Mouse (Mus musculus) lung, embryonic 15.5 days (tissue): Measurements from ENCODE around the gene Slc50a1. TPM values are rescaled to one million over a fixed set of nuclear protein-coding genes. Genes with fewer than 3 reads are reported as not detected.

Experiments used
- ATAC-seq: fragments of 200-750 bp; cut with Nextera tagmentation; 2 replicates; pipeline ENCODE4 v1.8.0; 2017; ENCODE audit warnings: moderate number of reproducible peaks, borderline replicate concordance; ENCODE audit not compliant: low FRiP score, low TSS enrichment; ENCODE audit errors: extremely low read depth
- H3K27ac ChIP-seq: fragments of 300-500 bp; sonication (generic); 2 replicates; pipeline ENCODE4 v1.5.1; 2015; ENCODE audit warnings: moderate library complexity, mild to moderate bottlenecking, inconsistent platforms
- H3K27me3 ChIP-seq: fragments of 300-500 bp; sonication (generic); 2 replicates; pipeline ENCODE4 v1.6.1; 2015; ENCODE audit warnings: inconsistent platforms
- H3K36me3 ChIP-seq: fragments of 300-500 bp; sonication (generic); 2 replicates; pipeline ENCODE4 v1.6.1; 2015; ENCODE audit warnings: inconsistent platforms
- H3K4me1 ChIP-seq: fragments of 300-500 bp; sonication (generic); 2 replicates; pipeline ENCODE4 v1.6.1; 2015; ENCODE audit warnings: inconsistent platforms
- H3K4me2 ChIP-seq: fragments of 300-500 bp; sonication (generic); 2 replicates; pipeline ENCODE4 v1.6.1; 2015; ENCODE audit warnings: inconsistent platforms, mild to moderate bottlenecking, moderate library complexity
- H3K4me3 ChIP-seq: fragments of 300-500 bp; sonication (generic); 2 replicates; pipeline ENCODE4 v1.5.1; 2015; ENCODE audit warnings: mild to moderate bottlenecking, inconsistent platforms
- H3K9ac ChIP-seq: fragments of 300-500 bp; sonication (generic); 2 replicates; pipeline ENCODE4 v1.6.1; 2015; ENCODE audit warnings: inconsistent platforms
- H3K9me3 ChIP-seq: fragments of 300-500 bp; sonication (generic); 2 replicates; pipeline ENCODE4 v1.6.1; 2016; ENCODE audit warnings: inconsistent platforms
- WGBS: fragments of 180-500 bp; shearing (Covaris S2); methylation state at CpG from one replicate; pipeline ENCODE4 v1.1.7; 2015; 5-methylcytosine and 5-hydroxymethylcytosine counted together
- polyA plus RNA-seq: library from polyadenylated mRNA; unstranded; fragments of >200 nt; fragmentation: Nextera tagmentation; extraction: Ambion mirVana; gene quantifications from 2 replicates; pipeline ENCODE4 v1.2.1, GENCODE M21; 2015

Slc50a1 gene
- polyA plus RNA-seq, 1 experiment from 2014 or later: 65.4 TPM

GRCm38 (mm10) chr3:89308089-89308488, 37.7 kb upstream of the Slc50a1 start:
- no peak overlapping the region for H3K27ac ChIP-seq
- no peak overlapping the region for H3K4me2 ChIP-seq
- H3K36me3 ChIP-seq: no peaks in the 10 kb centered on the region
- H3K27me3 ChIP-seq: no peaks in the 10 kb centered on the region
- H3K9ac ChIP-seq: no peak overlapping the region
- no peaks in the 10 kb centered on the region for H3K9me3 ChIP-seq
- no peak for ATAC-seq
- 1% methylated on average over 9 of the region's 9 CpGs for WGBS
- H3K4me3 ChIP-seq: no peak overlapping the region
- peaks cover 12% of the 10 kb centered on the region; the same call in 1 of the 2 replicates for H3K4me1 ChIP-seq

GRCm38 (mm10) chr3:89305551-89306325, 35.4 kb upstream of the Slc50a1 start:
- H3K27ac ChIP-seq: peak overlapping the region; percentile 54
- H3K27me3 ChIP-seq: no peaks in the 10 kb centered on the region
- no peak overlapping the region for H3K4me2 ChIP-seq
- peaks cover 12% of the 10 kb centered on the region; the same call in 1 of the 2 replicates for H3K4me1 ChIP-seq
- no peak overlapping the region for H3K9ac ChIP-seq
- H3K36me3 ChIP-seq: no peaks in the 10 kb centered on the region
- H3K9me3 ChIP-seq: no peaks in the 10 kb centered on the region
- H3K4me3 ChIP-seq: no peak overlapping the region
- WGBS: 51% methylated on average over 8 of the region's 8 CpGs
- 0 out of 2 replicates have a peak, but pooled peaks have one; percentile 35 for ATAC-seq

DNA sequence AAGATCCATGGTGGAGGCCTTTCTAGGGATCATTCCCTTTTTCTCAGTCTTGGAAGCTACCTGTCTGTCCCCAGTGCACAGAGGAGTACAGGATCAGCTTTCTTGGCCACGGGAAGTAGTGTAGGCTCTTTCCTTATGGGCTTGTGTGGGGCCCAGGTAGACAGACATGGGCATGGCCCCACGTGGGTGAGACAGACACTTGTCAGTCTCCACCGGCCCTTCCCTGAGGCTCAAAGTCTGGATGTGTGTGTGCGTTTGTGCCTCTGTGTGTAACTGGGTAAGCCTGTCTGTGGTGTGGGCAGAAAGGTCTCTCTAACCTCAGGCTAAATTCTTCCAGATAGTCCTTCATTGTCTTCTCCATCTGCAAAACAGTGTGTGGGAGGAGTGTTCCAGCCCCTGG, 34.7 kb upstream of the Slc50a1 start:
- Histone ChIP-seq H3K4me2 (no peak overlapping the region), H3K4me1 (peaks cover 13% of the 10 kb centered on the region), H3K27ac (peak overlapping the region; percentile 54; the same call in 1 of the 2 replicates), H3K27me3 (no peaks in the 10 kb centered on the region), H3K9me3 (no peaks in the 10 kb centered on the region), H3K36me3 (no peaks in the 10 kb centered on the region), H3K4me3 (no peak overlapping the region), H3K9ac (no peak overlapping the region)
- 58% methylated on average over 4 of the region's 4 CpGs for WGBS
- ATAC-seq: no peak

DNA sequence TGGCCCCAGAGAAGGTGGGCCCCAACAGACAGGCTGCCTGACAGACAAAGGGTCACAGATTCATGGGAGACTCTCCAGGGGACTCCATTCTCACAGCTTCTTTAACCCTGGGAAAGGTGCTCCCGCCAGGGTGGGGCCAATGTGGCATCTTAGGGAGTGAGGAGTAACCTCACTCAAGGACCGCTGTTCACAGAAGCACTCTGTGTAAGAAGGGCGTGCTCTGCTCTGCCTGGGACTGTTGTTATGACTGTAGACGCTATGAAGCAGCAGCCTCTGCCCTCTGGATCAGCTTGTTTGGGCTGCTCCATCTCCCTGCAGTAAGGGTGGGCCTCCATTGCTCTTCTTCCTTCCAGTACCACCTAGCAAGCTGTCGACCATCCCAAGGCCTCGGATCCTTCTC, 34.1 kb upstream of the Slc50a1 start:
- no peak overlapping the region for H3K4me3 ChIP-seq
- no peak overlapping the region for H3K4me2 ChIP-seq
- H3K36me3 ChIP-seq: no peaks in the 10 kb centered on the region
- H3K9me3 ChIP-seq: no peaks in the 10 kb centered on the region
- peaks cover 20% of the 10 kb centered on the region for H3K4me1 ChIP-seq
- H3K27ac ChIP-seq: no peak overlapping the region
- no peak for ATAC-seq
- H3K9ac ChIP-seq: no peak overlapping the region
- H3K27me3 ChIP-seq: no peaks in the 10 kb centered on the region
- 44% methylated on average over 6 of the region's 6 CpGs for WGBS

- H3K36me3 ChIP-seq: no peaks in the 10 kb centered on the region
- H3K9ac ChIP-seq: no peak overlapping the region
- H3K27ac ChIP-seq: no peak overlapping the region
- 56% methylated on average over 2 of the region's 2 CpGs for WGBS
- H3K9me3 ChIP-seq: no peaks in the 10 kb centered on the region
- no peaks in the 10 kb centered on the region for H3K27me3 ChIP-seq
- H3K4me1 ChIP-seq: peaks cover 19% of the 10 kb centered on the region
- H3K4me3 ChIP-seq: no peak overlapping the region
- no peak overlapping the region for H3K4me2 ChIP-seq
- ATAC-seq: no peak
Measured at GRCm38 (mm10) chr3:89300514-89300913, 30.1 kb upstream of the Slc50a1 start.

- WGBS: 22% methylated on average over 1 of the region's 1 CpGs
- Histone ChIP-seq H3K4me3 (0 out of 2 replicates have a peak overlapping the region, but pooled peaks have one; percentile 25), H3K9me3 (no peaks in the 10 kb centered on the region), H3K9ac (0 out of 2 replicates have a peak overlapping the region, but pooled peaks have one; percentile 14), H3K27me3 (no peaks in the 10 kb centered on the region), H3K4me1 (peaks cover 15% of the 10 kb centered on the region), H3K4me2 (peak overlapping the region; percentile 58), H3K36me3 (no peaks in the 10 kb centered on the region), H3K27ac (no peak overlapping the region)
- no peak for ATAC-seq
Measured at GRCm38 (mm10) chr3:89300071-89300470, 29.7 kb upstream of the Slc50a1 start.

GRCm38 (mm10) chr3:89299499-89299898, 29.1 kb upstream of the Slc50a1 start:
- H3K4me3 ChIP-seq: peak overlapping the region; percentile 25
- no peaks in the 10 kb centered on the region for H3K9me3 ChIP-seq
- no peak overlapping the region for H3K27ac ChIP-seq
- peak overlapping the region; percentile 58 for H3K4me2 ChIP-seq
- no peaks in the 10 kb centered on the region for H3K36me3 ChIP-seq
- peak; percentile 27; the same call in 1 of the 2 replicates for ATAC-seq
- 0 out of 2 replicates have a peak overlapping the region, but pooled peaks have one; percentile 14 for H3K9ac ChIP-seq
- H3K27me3 ChIP-seq: no peaks in the 10 kb centered on the region
- peaks cover 14% of the 10 kb centered on the region for H3K4me1 ChIP-seq
- 2% methylated on average over 14 of the region's 14 CpGs for WGBS

DNA sequence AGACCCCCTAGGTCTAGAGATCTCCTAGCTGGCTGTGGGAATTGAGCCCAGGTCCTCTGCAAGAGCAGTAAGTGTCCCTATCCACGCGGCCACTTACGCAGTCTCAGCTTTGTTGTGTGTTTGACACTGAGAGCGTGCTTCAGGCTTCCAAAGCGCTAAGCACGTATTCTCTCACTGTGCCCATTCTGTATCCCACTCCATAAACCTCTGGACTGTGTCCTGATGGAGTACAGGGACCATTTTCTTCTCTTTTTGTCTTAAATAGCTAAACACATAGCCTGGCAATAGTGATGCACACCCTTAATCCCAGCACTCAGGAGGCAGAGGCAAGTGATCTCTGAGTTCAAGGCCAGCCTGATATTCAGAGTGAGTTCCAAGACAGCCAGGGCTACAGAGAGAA, 28.5 kb upstream of the Slc50a1 start:
- no peak for ATAC-seq
- H3K27ac ChIP-seq: no peak overlapping the region
- no peak overlapping the region for H3K9ac ChIP-seq
- H3K4me2 ChIP-seq: 0 out of 2 replicates have a peak overlapping the region, but pooled peaks have one; percentile 58
- H3K27me3 ChIP-seq: no peaks in the 10 kb centered on the region
- H3K9me3 ChIP-seq: no peaks in the 10 kb centered on the region
- no peaks in the 10 kb centered on the region for H3K36me3 ChIP-seq
- 82% methylated on average over 6 of the region's 6 CpGs for WGBS
- H3K4me1 ChIP-seq: peaks cover 11% of the 10 kb centered on the region
- H3K4me3 ChIP-seq: no peak overlapping the region

- WGBS: 67% methylated on average over 11 of the region's 11 CpGs
- Histone ChIP-seq H3K4me3 (no peak overlapping the region), H3K9ac (no peak overlapping the region), H3K27me3 (no peaks in the 10 kb centered on the region), H3K4me2 (no peak overlapping the region), H3K36me3 (no peaks in the 10 kb centered on the region), H3K4me1 (peaks cover 11% of the 10 kb centered on the region), H3K27ac (no peak overlapping the region), H3K9me3 (no peaks in the 10 kb centered on the region)
- ATAC-seq: no peak
Measured at GRCm38 (mm10) chr3:89296761-89297396, 26.5 kb upstream of the Slc50a1 start.

GRCm38 (mm10) chr3:89295685-89296230, 25.4 kb upstream of the Slc50a1 start:
- 77% methylated on average over 8 of the region's 8 CpGs for WGBS
- Histone ChIP-seq H3K4me2 (no peak overlapping the region), H3K27ac (no peak overlapping the region), H3K36me3 (no peaks in the 10 kb centered on the region), H3K9ac (no peak overlapping the region), H3K9me3 (no peaks in the 10 kb centered on the region), H3K4me3 (no peak overlapping the region), H3K4me1 (peaks cover 11% of the 10 kb centered on the region), H3K27me3 (no peaks in the 10 kb centered on the region)
- no peak for ATAC-seq

GRCm38 (mm10) chr3:89294195-89294594, 23.8 kb upstream of the Slc50a1 start:
- 72% methylated on average over 5 of the region's 5 CpGs for WGBS
- H3K9me3 ChIP-seq: no peaks in the 10 kb centered on the region

More at GRCm38 (mm10) chr3:89294195-89294594, 23.8 kb upstream of the Slc50a1 start:
- no peak overlapping the region for H3K27ac ChIP-seq
- H3K4me3 ChIP-seq: no peak overlapping the region
- no peak overlapping the region for H3K9ac ChIP-seq
- ATAC-seq: no peak
- no peak overlapping the region for H3K4me2 ChIP-seq
- no peaks in the 10 kb centered on the region for H3K27me3 ChIP-seq
- H3K36me3 ChIP-seq: no peaks in the 10 kb centered on the region
- H3K4me1 ChIP-seq: peaks cover under 1% of the 10 kb centered on the region
